Mouse (Mus musculus) cerebellum, adult 8-10 months (tissue): ENCODE results near the gene Itpk1.

ENCODE experiments used
- DNase-seq: peaks from one replicate; pipeline ENCODE4 v3.0.0; 2022

Itpk1 gene

GRCm38 (mm10) chr12:102713153-102713865, 8.6 kb upstream of the Itpk1 start:
- DNase-seq: no peak

GRCm38 (mm10) chr12:102710851-102711375, 6.2 kb upstream of the Itpk1 start:
- peak; percentile 90 for DNase-seq

- DNase-seq: no peak
Measured at GRCm38 (mm10) chr12:102709896-102710295, 5.2 kb upstream of the Itpk1 start.

- no peak for DNase-seq
Measured at GRCm38 (mm10) chr12:102708220-102708619, 3.5 kb upstream of the Itpk1 start.

GRCm38 (mm10) chr12:102706833-102707463, 2.2 kb upstream of the Itpk1 start:
- DNase-seq: no peak

GRCm38 (mm10) chr12:102705906-102706640, 1.3 kb upstream of the Itpk1 start:
- DNase-seq: no peak

- DNase-seq: peak; percentile 96
Measured at GRCm38 (mm10) chr12:102705216-102705871, 614 bp upstream of the Itpk1 start.

- no peak for DNase-seq
Measured at GRCm38 (mm10) chr12:102703921-102704408, 765 bp downstream of the Itpk1 start.

GRCm38 (mm10) chr12:102703441-102703840, 1.3 kb downstream of the Itpk1 start:
- no peak for DNase-seq

GRCm38 (mm10) chr12:102703111-102703412, 1.7 kb downstream of the Itpk1 start:
- DNase-seq: no peak

GRCm38 (mm10) chr12:102702356-102703110, 2.2 kb downstream of the Itpk1 start:
- peak; percentile 85 for DNase-seq

- DNase-seq: no peak
Measured at GRCm38 (mm10) chr12:102701691-102702207, 3.0 kb downstream of the Itpk1 start.

- no peak for DNase-seq
Measured at GRCm38 (mm10) chr12:102700453-102700852, 4.3 kb downstream of the Itpk1 start.

- no peak for DNase-seq
Measured at GRCm38 (mm10) chr12:102699156-102699555, 5.6 kb downstream of the Itpk1 start.

GRCm38 (mm10) chr12:102698089-102698684, 6.5 kb downstream of the Itpk1 start:
- DNase-seq: no peak

- DNase-seq: no peak
Measured at GRCm38 (mm10) chr12:102697381-102697780, 7.3 kb downstream of the Itpk1 start.

- DNase-seq: no peak
Measured at GRCm38 (mm10) chr12:102696635-102697354, 7.9 kb downstream of the Itpk1 start.

- DNase-seq: no peak
Measured at GRCm38 (mm10) chr12:102695369-102696239, 9.1 kb downstream of the Itpk1 start.

- DNase-seq: no peak
Measured at GRCm38 (mm10) chr12:102691761-102692160, 13.0 kb downstream of the Itpk1 start.

GRCm38 (mm10) chr12:102691180-102691579, 13.6 kb downstream of the Itpk1 start:
- DNase-seq: no peak
